Mouse (Mus musculus) gonadal fat pad, adult 2 months (tissue): ENCODE results near the gene Btnl9. TPM values are rescaled to one million over a fixed set of nuclear protein-coding genes. Genes with fewer than 3 reads are reported as not detected.
"Not testable (repeated sequence)": the region's sequence is repeated elsewhere in the genome, so short reads cannot be mapped to it uniquely, and the experiment has no call there.

ENCODE experiments used
- DNase-seq: peaks from one replicate; pipeline ENCODE4 v3.0.0-alpha.2; 2012; ENCODE audit warnings: low read depth
- polyA plus RNA-seq: library from polyadenylated mRNA; depleted of rRNA; stranded (reverse); fragments of >200 nt; gene quantifications from 2 replicates; pipeline ENCODE4 v1.2.3, GENCODE M21; 2012; rRNA removed

Btnl9 gene
- 14.9 and 19.2 TPM in 2 replicates for polyA plus RNA-seq

DNA sequence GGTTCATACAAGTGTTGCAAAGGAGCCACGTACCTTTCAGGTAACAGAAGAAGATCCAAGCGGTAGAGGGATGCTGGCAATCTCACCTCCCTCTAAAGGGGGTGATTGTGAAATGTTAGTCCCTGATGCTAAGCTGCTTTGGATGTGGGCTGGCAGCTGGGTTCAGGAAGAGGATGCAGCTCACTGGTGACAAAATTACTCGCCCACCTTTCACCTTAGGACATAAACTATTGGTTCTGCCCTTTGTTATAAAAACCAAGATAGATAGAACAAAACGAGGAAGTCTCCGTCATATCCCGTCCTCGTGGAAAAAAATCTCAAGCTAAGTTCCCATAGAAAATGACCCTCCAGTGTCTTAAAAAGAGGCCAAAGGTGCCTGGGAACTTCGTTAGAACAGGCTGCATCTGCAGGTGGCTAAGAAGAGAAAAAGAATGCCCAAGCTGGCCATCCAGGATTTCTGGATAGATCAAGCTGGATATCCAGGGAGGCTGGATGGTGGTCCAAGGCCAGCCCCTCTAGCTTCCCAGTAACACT lies at the start of gene Btnl9:
TSS of gene Btnl9 (minus strand) at position 205 of the 534 bp plus-strand sequence.
- DNase-seq = no peak

DNA sequence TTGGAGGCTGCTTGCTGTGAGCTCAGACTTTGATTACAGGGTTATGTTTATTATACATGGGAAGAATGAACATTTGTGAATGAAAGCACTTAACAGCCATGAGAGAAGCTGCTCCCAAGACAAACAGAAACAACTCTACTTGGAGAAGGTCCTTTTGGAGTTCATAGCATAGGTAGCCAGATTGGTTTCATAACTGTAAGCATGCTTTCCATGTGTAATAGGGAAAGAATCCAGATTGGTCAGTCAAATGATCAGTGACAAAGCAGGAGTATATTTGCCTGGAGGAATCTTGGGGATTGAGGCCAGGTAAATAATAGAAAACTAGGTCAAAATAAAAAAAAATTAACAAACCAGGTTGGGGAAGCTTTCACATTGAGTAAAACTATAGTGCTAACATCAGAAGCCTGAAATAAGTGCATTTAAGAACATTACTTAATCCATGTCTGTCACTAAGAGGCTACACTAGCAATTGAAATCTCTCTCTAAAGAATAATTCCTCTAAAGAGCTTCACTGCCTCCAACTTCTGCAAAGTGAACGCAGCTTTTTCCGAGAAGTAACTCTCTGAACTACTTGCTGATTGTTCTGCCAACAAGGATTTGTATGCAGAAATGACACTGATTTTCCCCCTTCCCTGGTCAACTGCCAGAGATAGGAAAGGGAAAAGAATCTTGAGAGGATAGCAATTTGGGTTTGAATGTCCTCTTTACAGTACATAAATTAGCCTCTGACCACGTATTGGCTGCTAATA lies 48.7 kb upstream of the Btnl9 start:
- no peak for DNase-seq

DNA sequence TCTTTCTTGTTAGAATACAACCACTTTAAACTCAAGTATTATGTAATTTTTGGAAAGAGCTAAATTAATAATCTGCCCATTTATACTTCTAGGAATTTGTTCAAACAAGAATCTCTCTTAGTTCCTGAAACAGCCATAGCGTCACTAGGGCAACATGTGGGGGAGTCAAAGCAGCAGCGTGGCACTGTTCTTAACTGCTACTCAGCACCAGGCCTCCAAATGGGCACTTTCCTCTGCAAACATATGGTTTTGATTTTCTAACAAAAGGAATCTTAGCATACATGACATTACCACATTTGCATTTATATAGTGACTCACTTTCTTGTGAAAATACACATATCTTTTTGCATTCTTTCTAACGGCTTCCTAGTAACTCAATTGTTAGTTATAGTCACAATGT lies 45.8 kb upstream of the Btnl9 start:
- DNase-seq = no peak

DNA sequence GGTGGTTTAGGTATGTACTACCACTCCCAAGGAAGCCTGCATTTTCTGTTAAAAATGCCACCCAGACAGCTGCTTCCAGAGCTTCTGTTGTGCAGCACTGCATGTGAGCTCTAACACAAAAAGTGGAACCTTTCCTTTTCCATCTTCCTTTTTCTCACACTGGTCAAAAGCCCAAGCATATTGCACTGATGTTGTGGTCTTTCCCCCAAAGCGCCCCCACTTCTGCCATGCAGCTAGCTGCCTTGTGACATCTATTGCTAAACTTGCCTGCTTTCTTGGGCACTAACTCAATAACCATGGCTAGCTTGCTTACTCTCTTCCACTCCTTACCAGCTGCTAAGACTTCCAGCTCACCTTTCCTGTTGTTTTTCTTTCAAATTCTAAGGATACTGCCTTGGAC lies 37.5 kb upstream of the Btnl9 start:
- no peak for DNase-seq

DNA sequence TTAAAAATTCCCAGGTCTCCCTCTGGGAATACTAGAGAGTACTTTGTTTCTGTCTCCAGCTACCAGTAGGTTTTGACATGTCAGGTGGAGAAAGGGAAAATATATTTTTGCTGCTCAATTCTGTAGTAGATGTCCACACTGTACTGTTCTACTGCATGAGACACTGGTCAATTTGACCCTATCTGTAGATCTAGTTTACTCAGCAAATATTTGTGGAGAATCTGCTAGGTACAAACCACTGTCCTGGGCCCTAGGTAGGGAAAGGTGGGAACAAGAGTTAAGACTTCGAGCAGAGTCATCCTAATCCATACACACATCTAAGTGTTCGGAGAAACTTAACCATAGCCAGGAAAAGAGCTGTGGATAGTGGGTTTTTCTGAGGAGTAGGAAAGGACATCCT lies 32.3 kb upstream of the Btnl9 start:
- no peak for DNase-seq

DNA sequence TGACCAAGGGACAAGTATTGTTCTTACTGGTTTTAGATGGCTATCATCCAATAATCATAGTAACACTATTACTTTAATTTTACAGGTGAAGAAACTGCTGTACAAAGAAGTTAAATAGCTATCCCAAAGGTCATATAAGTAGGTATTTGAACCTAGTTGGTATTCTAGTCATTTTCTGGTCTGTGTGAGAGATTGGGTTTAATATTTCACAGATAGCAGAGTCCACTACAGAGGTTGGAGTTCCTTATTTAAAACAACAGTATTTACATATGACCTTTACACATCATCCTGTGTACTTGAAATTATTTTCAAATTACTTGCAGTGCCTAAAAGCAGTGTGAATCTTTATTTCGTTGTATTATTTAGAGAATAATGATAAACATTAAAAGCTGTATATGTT lies 26.5 kb upstream of the Btnl9 start:
- no peak for DNase-seq

DNA sequence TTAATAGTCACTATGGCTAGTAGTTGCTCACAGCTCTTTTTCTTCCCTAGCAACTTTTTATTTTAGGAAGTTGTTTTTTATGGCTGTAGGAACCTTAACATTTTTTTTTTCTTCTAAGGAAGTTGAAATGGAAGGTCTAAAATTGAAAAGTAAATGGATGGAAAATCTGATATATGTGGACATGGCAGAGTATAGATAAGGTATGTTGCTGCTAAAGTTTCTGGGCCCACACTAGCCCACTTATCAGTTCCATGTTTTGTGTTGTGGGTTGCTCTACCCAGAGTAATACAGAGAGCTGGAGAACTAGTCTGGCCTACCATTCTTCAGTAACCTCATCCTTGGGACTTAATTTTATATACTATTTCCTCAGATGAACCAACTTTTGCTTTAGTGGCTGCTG lies 25.6 kb upstream of the Btnl9 start:
- no peak for DNase-seq

DNA sequence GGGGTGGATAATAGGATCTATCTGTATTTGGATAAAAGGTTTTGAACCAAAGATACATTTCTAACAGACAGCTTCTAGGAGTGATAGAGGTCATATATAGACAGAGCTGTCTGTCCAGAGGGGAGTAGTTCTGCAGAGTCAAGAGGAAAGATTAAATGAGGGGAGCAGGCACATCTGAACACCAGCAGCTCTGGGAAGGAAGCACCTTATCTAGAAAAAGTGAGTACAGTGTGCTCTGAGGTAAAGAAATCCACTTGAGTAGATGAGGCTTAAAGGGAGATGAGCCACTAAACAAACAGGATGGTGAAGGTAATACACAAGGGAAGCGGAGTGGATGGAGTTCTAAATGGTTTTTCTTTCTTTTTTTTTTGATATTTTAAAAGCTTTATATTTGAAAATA lies 20.5 kb upstream of the Btnl9 start:
- DNase-seq = no peak

DNA sequence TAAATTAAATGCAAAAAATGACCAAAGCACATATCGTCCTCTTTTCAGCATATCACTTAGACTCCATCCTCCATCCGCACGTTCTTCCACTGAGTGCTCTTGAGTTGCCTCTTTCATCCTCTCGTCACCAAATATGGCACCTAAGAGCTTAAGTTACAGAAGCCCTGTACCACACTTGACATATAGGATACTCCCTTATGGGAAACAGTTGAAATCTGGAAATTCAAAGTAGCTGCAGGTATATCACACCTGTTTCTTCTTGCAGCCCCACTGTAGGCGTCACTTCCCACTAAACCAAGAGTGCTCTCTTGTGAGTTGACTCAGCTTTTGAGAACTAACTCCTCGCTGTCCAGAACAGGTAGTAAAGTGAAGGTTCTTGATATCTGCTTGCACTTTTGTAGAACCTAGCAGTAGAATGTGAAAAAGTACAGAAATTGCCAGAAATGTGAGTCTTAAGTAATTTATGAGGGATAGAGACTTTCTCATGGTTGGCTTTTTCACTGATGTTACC lies 18.2 kb upstream of the Btnl9 start:
- DNase-seq = no peak

DNA sequence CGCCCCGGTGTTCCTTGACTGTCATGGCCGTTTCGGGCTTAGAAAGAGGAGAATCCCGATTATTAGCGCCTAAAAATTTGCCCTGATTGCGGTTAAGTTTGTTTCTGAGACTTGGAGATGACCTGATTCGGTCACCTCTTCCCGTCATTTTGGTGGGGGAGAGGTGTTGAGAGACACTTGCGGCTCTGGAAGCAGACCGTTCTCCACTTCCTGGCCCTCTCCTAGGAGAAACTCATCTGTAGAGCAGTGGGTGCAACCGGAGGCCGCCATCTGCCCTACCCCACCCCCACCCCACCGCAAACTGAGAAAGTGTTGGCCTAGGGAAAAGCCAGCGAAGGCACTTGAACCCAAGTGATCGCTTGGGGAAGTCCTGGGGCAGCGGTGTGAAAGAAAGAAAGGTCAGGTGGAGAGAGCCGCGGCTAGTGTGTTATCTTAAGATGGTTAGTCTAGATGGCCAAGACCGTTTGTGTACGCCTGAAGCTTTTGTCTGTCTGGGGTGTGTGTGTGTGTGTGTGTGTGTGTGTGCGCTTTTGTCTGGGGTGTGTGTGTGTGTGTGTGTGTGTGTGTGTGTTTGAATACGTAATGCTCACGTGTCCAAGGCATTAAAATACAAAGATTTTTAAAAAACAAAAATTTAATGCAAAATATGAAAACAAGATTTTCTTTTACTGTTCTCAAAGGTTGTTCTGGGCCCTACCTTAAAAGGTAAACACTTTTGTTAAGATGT lies 17.0 kb upstream of the Btnl9 start:
- no peak for DNase-seq

DNA sequence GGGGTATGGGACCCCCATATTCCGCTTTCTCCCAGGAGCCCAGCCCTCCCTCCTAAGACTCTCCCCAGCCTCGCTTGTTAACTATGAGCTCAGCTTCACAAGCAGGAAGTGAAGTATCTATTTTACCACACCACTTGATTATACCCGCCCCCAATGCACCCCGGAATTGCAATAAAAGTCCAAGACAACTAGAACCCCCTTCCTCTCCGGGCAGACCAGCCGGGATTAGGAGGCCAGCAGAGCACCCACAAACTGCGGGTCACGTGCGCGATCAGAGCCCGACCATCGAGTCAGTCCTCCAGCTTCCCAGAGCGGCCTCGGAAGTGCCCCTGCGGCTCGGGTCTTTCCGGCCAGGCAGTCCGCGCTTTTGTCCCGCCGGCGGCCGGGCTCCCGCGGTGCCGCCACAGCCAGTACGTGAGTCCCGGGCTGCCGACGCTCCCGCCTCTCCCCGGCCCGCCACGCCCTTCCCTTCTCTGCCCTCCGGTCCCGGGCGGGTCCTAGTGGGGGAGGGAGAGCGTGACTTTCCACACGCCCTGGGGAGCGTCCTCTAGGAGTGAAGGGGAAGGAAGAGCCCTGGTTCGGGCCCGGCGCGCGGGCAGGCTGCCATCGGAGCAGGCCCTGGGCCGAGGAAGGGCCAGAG lies 16.3 kb upstream of the Btnl9 start, which contains the start of gene Zfp62:
TSS of gene Zfp62 (plus strand) at position 164 of the 640 bp plus-strand sequence.
- DNase-seq = no peak

DNA sequence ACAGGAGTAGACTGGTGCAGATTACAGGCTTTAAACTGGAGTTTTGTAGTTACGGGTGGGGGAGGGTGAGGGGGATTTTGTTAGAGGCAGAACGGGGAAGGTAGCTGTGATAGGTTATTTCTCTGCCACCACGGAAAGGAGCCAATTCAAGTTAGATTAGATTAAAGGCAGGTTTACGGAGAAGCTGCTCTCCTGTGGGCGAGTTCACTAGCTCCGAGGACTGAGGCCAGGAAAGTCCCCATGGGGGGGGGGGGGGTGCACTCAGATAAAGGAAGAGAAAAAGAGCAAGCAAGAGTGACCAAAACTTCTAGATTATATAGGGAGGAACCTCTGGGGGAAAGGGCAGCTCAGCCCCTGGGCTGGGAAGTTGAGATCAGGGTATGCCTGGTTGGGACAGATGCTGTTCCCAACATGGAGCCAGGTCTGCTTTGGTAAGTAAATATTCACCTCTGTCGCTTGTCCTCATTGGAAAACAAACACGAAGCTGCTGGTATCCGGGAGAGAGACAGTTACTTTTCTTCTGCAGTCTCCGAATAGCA lies 15.6 kb upstream of the Btnl9 start:
- no peak for DNase-seq

DNA sequence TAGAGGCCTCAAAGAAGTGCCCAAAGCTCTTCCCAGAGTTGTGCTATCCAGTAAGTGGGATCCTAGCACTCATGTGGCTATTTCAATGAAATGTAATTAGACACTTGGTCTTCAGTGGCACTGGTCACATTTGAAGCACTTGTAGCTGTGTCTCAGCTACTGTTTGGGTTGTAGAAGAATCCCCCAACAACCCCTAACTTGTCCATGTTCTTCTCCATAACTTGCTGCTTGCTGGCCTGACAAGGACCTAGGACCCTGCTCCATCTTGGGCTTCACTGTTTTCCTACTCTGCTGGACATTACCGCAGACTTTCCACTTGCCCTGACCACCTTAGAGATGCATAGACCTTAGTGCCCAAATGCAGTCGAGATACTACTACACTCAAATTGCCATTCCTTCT lies 15.1 kb upstream of the Btnl9 start:
- DNase-seq = no peak

DNA sequence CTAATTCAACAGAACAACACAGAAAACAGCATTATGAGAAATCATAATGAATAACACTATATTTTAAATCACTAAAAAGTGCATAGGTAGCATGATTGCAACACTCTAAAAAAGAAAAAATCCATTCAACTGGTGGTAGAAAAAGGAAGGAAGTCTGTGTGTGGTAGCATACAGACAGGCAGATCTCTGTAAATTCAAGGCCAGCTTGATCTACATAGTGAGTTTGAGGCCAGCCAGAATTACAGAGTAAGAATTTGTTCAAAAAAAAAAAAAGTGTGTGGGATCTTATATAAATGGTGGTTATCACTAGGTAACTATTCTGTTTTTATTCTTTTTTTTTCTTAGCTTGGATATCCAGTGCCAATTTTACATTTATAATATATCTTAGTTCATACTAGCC lies 14.2 kb upstream of the Btnl9 start:
- no peak for DNase-seq

DNA sequence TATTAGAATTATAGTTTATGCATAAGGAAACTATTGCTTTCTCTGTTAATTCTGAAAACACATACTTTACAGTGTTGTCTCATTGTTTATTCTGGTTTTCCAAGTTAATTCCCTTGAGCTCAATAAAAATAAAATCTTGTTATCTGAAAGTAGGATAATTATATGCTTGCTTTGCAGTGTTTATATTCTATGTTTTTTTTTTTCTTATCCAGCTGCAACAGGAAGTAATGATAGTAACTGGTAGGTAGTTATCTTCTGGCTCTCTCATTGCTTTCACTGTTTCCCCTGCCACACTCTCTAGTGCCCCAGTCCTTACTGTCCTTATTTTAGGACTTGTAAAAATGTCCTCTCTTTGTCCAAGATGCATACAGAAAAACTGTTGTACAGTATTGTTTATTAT lies 13.7 kb upstream of the Btnl9 start:
- no peak for DNase-seq

DNA sequence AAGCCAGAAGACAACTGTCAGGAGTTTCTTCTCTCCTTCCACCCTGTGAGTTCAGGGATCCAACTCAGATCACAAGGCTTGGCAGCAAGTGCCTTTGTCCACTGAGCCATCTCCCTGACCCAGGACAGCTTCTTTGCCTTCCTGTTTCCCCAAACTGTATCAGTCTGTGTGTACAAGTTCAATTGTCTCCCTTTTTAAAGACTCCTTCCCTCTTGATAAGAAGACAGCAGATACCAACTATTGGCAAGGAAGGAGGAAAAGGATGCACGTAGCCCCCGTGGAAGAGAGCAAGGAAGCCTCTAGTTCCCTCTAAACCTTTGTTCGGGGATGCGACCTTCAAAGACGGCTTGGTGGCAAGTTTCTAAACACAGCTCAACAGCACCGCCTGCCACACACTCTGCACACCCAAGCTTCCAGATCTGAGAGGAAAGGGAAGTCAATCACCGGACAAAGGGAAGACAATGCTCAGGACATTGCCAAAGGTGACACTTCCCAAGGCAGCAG lies 8.9 kb upstream of the Btnl9 start:
- no peak for DNase-seq

DNA sequence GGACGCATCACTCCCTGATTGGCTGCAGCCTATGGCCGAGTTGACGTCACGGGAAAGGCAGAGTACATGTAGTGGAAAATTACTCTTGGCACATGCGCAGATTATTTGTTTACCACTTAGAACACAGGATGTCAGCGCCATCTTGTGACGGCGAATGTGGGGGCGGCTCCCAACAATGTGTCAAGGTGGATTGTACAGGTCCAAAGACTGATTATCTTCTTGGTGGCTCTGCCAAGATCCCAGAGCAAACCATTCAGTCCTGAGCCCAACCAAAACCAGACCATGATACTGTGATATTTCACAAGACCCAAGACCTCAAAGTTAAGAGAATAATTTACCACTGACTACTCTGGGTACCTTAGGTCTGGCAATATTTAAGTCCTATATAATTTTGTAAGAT lies 7.8 kb upstream of the Btnl9 start:
- not testable (repeated sequence) for DNase-seq

DNA sequence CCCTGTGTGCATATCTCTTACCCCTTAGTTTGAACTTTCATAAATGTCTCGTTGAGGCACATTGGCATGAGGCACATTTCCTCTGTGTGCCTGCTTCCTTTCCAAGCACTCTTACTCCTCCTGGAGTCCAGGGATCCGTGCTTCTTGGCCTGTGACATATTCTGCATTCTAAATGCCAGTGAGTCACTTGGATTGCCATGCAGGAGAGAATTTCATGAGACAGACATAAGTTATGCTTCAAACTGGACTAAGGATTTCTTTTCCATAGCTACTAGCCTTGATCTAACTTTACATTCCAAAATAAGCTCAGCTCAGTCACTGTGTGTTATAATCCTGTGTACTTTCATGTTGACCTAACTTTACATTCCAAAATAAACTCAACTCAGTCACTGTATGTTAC lies 4.1 kb upstream of the Btnl9 start:
- no peak for DNase-seq

DNA sequence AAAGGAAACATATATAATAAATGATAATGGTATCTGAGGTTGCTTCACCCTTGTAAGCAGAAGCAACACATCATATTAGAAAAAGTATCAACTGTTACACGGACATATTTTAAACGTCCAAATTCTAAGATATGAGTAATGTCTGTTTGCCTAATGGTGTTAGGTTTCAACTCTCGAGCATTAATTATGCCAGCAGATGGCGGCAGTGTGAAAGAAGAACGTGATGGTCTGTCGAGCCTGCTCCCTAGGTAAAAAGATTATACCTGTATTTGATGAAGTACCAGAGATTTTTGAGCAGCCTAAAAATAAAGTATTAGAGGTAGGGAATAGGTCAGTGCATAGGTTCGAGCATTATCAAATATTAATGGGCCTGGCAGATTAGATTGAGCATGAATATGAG lies 2.8 kb upstream of the Btnl9 start:
- DNase-seq = no peak

DNA sequence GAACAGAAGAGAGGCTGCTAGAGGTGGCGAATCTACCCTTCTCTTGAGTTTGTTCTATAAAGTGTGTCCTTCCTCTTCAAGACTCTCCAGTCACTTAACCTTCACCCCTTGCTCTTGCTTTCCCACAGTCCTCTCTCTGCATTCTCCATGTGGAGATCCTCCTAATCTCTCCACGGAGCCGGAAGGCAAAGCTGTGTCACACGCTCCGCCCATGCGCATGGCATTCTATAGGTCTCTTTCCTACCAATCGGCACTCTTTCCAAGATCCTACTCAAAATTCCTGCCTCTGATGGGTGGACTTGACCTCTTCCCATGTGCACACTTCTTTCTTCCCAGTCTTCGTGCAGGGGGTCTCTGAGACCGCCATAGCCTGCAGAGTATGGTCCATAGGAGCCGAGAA lies 742 bp upstream of the Btnl9 start:
- no peak for DNase-seq

DNA sequence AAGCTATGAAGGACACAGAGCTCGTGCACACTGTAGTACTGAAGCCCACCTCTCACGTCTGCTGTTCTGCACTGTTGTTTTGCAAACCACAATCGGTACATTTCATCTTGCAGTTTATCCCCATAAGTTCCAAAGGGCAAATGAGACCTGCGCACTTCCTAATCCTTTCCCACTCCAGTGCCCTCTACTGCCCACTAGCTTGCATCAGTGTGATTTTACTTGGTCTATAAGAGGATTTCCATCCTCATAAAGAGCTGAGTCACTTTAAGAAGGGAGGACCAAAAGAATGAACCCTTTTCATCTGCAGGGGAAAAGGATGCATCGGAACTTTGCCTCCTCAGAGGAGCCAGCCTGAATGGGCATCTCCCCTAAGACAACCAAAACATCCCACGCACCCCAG lies 507 bp downstream of the Btnl9 start:
- DNase-seq = no peak

DNA sequence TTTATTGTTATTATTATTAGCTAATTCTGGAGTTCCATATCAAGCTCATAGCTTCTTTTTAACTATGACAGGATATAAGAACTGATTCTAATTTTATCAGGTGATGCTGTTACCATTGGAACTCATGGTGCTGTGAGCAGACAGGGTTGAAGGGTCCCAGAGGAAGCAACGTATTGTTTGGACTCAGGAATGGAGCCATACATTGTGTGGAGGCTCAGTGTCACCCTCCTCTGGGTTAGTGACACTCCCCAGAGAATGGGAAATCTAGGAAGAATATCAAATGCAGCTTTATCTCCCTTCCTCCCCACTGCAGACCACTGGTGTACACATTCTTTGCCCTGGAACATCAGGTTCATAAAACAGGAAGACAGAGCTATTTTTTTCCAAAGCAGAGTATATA lies 3.8 kb downstream of the Btnl9 start:
- DNase-seq = no peak
